In genomic region chr4:154445721-154446120, GRCm38 (mm10) we compare ENCODE assay signal across 16 mouse cellular contexts.
"Had no signal": no experiment of that assay in that cellular context is flagged by ENCODE, and none has a peak within 500 bp of the region (broad histone marks: within the 10 kb centered on the region; RNA-seq: fewer than 3 reads in every experiment).

No protein-coding gene starts in this region.

- ATAC-seq: lung, postnatal 0 days; midbrain, embryonic 13.5 days; midbrain, embryonic 15.5 days had no signal

- H3K9me3 ChIP-seq: lung, embryonic 15.5 days; megakaryocyte, embryonic 14.5 days; midbrain, embryonic 13.5 days; midbrain, embryonic 15.5 days; neural tube, embryonic 12.5 days; stomach, embryonic 15.5 days had no signal

- H3K4me2 ChIP-seq: lung, embryonic 15.5 days; midbrain, embryonic 11.5 days; midbrain, embryonic 13.5 days; midbrain, embryonic 15.5 days; neural tube, embryonic 12.5 days; stomach, embryonic 15.5 days had no signal

- H3K27ac ChIP-seq: lung, embryonic 15.5 days; macrophage; midbrain, embryonic 13.5 days; midbrain, embryonic 15.5 days; neural tube, embryonic 12.5 days; stomach, embryonic 15.5 days; stomach, postnatal 0 days had no signal

- H3K4me3 ChIP-seq: lung, embryonic 15.5 days; megakaryocyte, embryonic 14.5 days; midbrain, embryonic 13.5 days; midbrain, embryonic 15.5 days; neural tube, embryonic 12.5 days; stomach, embryonic 15.5 days had no signal

- H3K9ac ChIP-seq: lung, embryonic 15.5 days; midbrain, embryonic 13.5 days; midbrain, embryonic 15.5 days; neural tube, embryonic 12.5 days; stomach, embryonic 15.5 days had no signal

- H3K27me3 ChIP-seq: stomach, embryonic 15.5 days had no signal

- H3K4me1 ChIP-seq: lung, embryonic 15.5 days; megakaryocyte, embryonic 14.5 days; midbrain, embryonic 15.5 days had no signal

- DNase-seq: lung, adult 2 months; lung, postnatal 14 days; lung, postnatal 36 days; right cerebral cortex, postnatal 14 days; thymus, postnatal 14 days; thymus, postnatal 36 days had no signal

- H3K36me3 ChIP-seq: lung, embryonic 15.5 days; midbrain, embryonic 13.5 days; midbrain, embryonic 15.5 days; neural tube, embryonic 12.5 days; stomach, embryonic 15.5 days had no signal
